Mouse (Mus musculus): ENCODE data around the gene Kcnip4. TPM values are rescaled to one million over a fixed set of nuclear protein-coding genes. Genes with fewer than 3 reads are reported as not detected.

Kcnip4 gene
- polyA plus RNA-seq, 1 experiment from 2014 or later, result 0.38 TPM

GRCm38 (mm10) chr5:48483112-48483511, 1041.6 kb downstream of the Kcnip4 start:
- ATAC-seq (replicated peaks; ENCODE audit: low FRiP score) (no peak), DNase-seq (ENCODE audit: low spot score) (no peak)
- no peaks in the 10 kb centered on the region for H3K9me3 ChIP-seq (ENCODE audit: control insufficient read depth, low read length)
- no peaks in the 10 kb centered on the region for H3K4me1 ChIP-seq (replicated peaks; ENCODE audit: control insufficient read depth, insufficient read depth, low read length)
- no peak overlapping the region for H3K9ac ChIP-seq (ENCODE audit: low read depth, low read length)
- no peak overlapping the region for H3K4me3 ChIP-seq (ENCODE audit: low read depth, low read length)
- no peak overlapping the region for H3K27ac ChIP-seq (ENCODE audit: low read depth, low read length)
- H3K27me3 ChIP-seq (replicated peaks; ENCODE audit: control insufficient read depth, insufficient read depth, low read length), result no peaks in the 10 kb centered on the region
- H3K36me3 ChIP-seq (ENCODE audit: control insufficient read depth, insufficient read depth, low read length), result no peaks in the 10 kb centered on the region
- no peak overlapping the region for H3K4me2 ChIP-seq
- 81% methylated on average over 2 of the region's 2 CpGs for WGBS

GRCm38 (mm10) chr5:48460221-48460620, 1064.5 kb downstream of the Kcnip4 start:
- Histone ChIP-seq H3K27me3 (replicated peaks; ENCODE audit: control insufficient read depth, insufficient read depth, low read length) (no peaks in the 10 kb centered on the region), H3K9me3 (ENCODE audit: control insufficient read depth, low read length) (no peaks in the 10 kb centered on the region), H3K27ac (ENCODE audit: low read depth, low read length) (no peak overlapping the region), H3K4me1 (replicated peaks; ENCODE audit: control insufficient read depth, insufficient read depth, low read length) (no peaks in the 10 kb centered on the region), H3K36me3 (ENCODE audit: control insufficient read depth, insufficient read depth, low read length) (no peaks in the 10 kb centered on the region), H3K9ac (ENCODE audit: low read depth, low read length) (no peak overlapping the region), H3K4me2 (no peak overlapping the region), H3K4me3 (ENCODE audit: low read depth, low read length) (no peak overlapping the region)
- WGBS, result 59% methylated on average over 2 of the region's 2 CpGs
- DNase-seq (ENCODE audit: low spot score) (no peak), ATAC-seq (replicated peaks; ENCODE audit: low FRiP score) (no peak)

- DNase-seq (ENCODE audit: low spot score) (no peak), ATAC-seq (replicated peaks; ENCODE audit: low FRiP score) (no peak)
- no peak overlapping the region for H3K27ac ChIP-seq (ENCODE audit: low read depth, low read length)
- 54% methylated on average over 1 of the region's 1 CpGs for WGBS
- H3K27me3 ChIP-seq (replicated peaks; ENCODE audit: control insufficient read depth, insufficient read depth, low read length), result no peaks in the 10 kb centered on the region
- H3K4me1 ChIP-seq (replicated peaks; ENCODE audit: control insufficient read depth, insufficient read depth, low read length), result no peaks in the 10 kb centered on the region
- H3K4me2 ChIP-seq, result no peak overlapping the region
- no peak overlapping the region for H3K4me3 ChIP-seq (ENCODE audit: low read depth, low read length)
- H3K9ac ChIP-seq (ENCODE audit: low read depth, low read length), result no peak overlapping the region
- H3K9me3 ChIP-seq (ENCODE audit: control insufficient read depth, low read length), result no peaks in the 10 kb centered on the region
- no peaks in the 10 kb centered on the region for H3K36me3 ChIP-seq (ENCODE audit: control insufficient read depth, insufficient read depth, low read length)
These were observed 1075.8 kb downstream of the Kcnip4 start for GRCm38 (mm10) chr5:48448888-48449287.

GRCm38 (mm10) chr5:48430459-48430858, 1094.2 kb downstream of the Kcnip4 start:
- Histone ChIP-seq H3K27me3 (replicated peaks; ENCODE audit: control insufficient read depth, insufficient read depth, low read length) (no peaks in the 10 kb centered on the region), H3K27ac (ENCODE audit: low read depth, low read length) (no peak overlapping the region), H3K9ac (ENCODE audit: low read depth, low read length) (no peak overlapping the region), H3K4me2 (no peak overlapping the region), H3K9me3 (ENCODE audit: control insufficient read depth, low read length) (no peaks in the 10 kb centered on the region), H3K4me3 (ENCODE audit: low read depth, low read length) (no peak overlapping the region), H3K4me1 (replicated peaks; ENCODE audit: control insufficient read depth, insufficient read depth, low read length) (no peaks in the 10 kb centered on the region), H3K36me3 (ENCODE audit: control insufficient read depth, insufficient read depth, low read length) (no peaks in the 10 kb centered on the region)
- ATAC-seq (replicated peaks; ENCODE audit: low FRiP score), result no peak
- DNase-seq (ENCODE audit: low spot score), result no peak

- H3K4me2 ChIP-seq, result no peak overlapping the region
- H3K27ac ChIP-seq (ENCODE audit: low read depth, low read length), result no peak overlapping the region
- no peak overlapping the region for H3K9ac ChIP-seq (ENCODE audit: low read depth, low read length)
- 76% methylated on average over 1 of the region's 1 CpGs for WGBS
- H3K27me3 ChIP-seq (replicated peaks; ENCODE audit: control insufficient read depth, insufficient read depth, low read length), result no peaks in the 10 kb centered on the region
- no peaks in the 10 kb centered on the region for H3K9me3 ChIP-seq (ENCODE audit: control insufficient read depth, low read length)
- ATAC-seq (replicated peaks; ENCODE audit: low FRiP score) (no peak), DNase-seq (ENCODE audit: low spot score) (no peak)
- H3K4me1 ChIP-seq (replicated peaks; ENCODE audit: control insufficient read depth, insufficient read depth, low read length), result no peaks in the 10 kb centered on the region
- H3K36me3 ChIP-seq (ENCODE audit: control insufficient read depth, insufficient read depth, low read length), result no peaks in the 10 kb centered on the region
- H3K4me3 ChIP-seq (ENCODE audit: low read depth, low read length), result no peak overlapping the region
These were observed 1102.8 kb downstream of the Kcnip4 start for GRCm38 (mm10) chr5:48421957-48422356.

- H3K4me1 ChIP-seq (replicated peaks; ENCODE audit: control insufficient read depth, insufficient read depth, low read length), result no peaks in the 10 kb centered on the region
- H3K27ac ChIP-seq (ENCODE audit: low read depth, low read length), result no peak overlapping the region
- no peaks in the 10 kb centered on the region for H3K9me3 ChIP-seq (ENCODE audit: control insufficient read depth, low read length)
- H3K36me3 ChIP-seq (ENCODE audit: control insufficient read depth, insufficient read depth, low read length), result no peaks in the 10 kb centered on the region
- DNase-seq (ENCODE audit: low spot score) (no peak), ATAC-seq (replicated peaks; ENCODE audit: low FRiP score) (no peak)
- no peak overlapping the region for H3K4me2 ChIP-seq
- no peak overlapping the region for H3K4me3 ChIP-seq (ENCODE audit: low read depth, low read length)
- WGBS, result 95% methylated on average over 2 of the region's 2 CpGs
- no peak overlapping the region for H3K9ac ChIP-seq (ENCODE audit: low read depth, low read length)
- H3K27me3 ChIP-seq (replicated peaks; ENCODE audit: control insufficient read depth, insufficient read depth, low read length), result no peaks in the 10 kb centered on the region
These were observed 1105.0 kb downstream of the Kcnip4 start for GRCm38 (mm10) chr5:48419741-48420140.

- no peak overlapping the region for H3K9ac ChIP-seq (ENCODE audit: low read depth, low read length)
- H3K4me2 ChIP-seq, result no peak overlapping the region
- H3K27me3 ChIP-seq (replicated peaks; ENCODE audit: control insufficient read depth, insufficient read depth, low read length), result no peaks in the 10 kb centered on the region
- H3K4me3 ChIP-seq (ENCODE audit: low read depth, low read length), result no peak overlapping the region
- 87% methylated on average over 4 of the region's 4 CpGs for WGBS
- no peaks in the 10 kb centered on the region; the same call in 1 of the 2 replicates for H3K4me1 ChIP-seq (replicated peaks; ENCODE audit: control insufficient read depth, insufficient read depth, low read length)
- no peak for DNase-seq (ENCODE audit: low spot score)
- H3K9me3 ChIP-seq (ENCODE audit: control insufficient read depth, low read length), result no peaks in the 10 kb centered on the region
- no peak overlapping the region for H3K27ac ChIP-seq (ENCODE audit: low read depth, low read length)
- H3K36me3 ChIP-seq (ENCODE audit: control insufficient read depth, insufficient read depth, low read length), result no peaks in the 10 kb centered on the region
- ATAC-seq (replicated peaks; ENCODE audit: low FRiP score), result no peak
These were observed 1112.4 kb downstream of the Kcnip4 start for GRCm38 (mm10) chr5:48412261-48412660.

GRCm38 (mm10) chr5:48411462-48411861, 1113.2 kb downstream of the Kcnip4 start:
- Histone ChIP-seq H3K4me2 (no peak overlapping the region), H3K9me3 (ENCODE audit: control insufficient read depth, low read length) (no peaks in the 10 kb centered on the region), H3K27ac (ENCODE audit: low read depth, low read length) (no peak overlapping the region), H3K4me3 (ENCODE audit: low read depth, low read length) (no peak overlapping the region), H3K9ac (ENCODE audit: low read depth, low read length) (no peak overlapping the region), H3K4me1 (replicated peaks; ENCODE audit: control insufficient read depth, insufficient read depth, low read length) (no peaks in the 10 kb centered on the region; the same call in 1 of the 2 replicates), H3K27me3 (replicated peaks; ENCODE audit: control insufficient read depth, insufficient read depth, low read length) (no peaks in the 10 kb centered on the region), H3K36me3 (ENCODE audit: control insufficient read depth, insufficient read depth, low read length) (no peaks in the 10 kb centered on the region)
- 79% methylated on average over 4 of the region's 4 CpGs for WGBS
- DNase-seq (ENCODE audit: low spot score) (no peak), ATAC-seq (replicated peaks; ENCODE audit: low FRiP score) (no peak)

- H3K4me3 ChIP-seq (ENCODE audit: low read depth, low read length), result no peak overlapping the region
- no peak overlapping the region for H3K9ac ChIP-seq (ENCODE audit: low read depth, low read length)
- ATAC-seq (replicated peaks; ENCODE audit: low FRiP score) (no peak), DNase-seq (ENCODE audit: low spot score) (no peak)
- H3K4me1 ChIP-seq (replicated peaks; ENCODE audit: control insufficient read depth, insufficient read depth, low read length), result no peaks in the 10 kb centered on the region; the same call in 1 of the 2 replicates
- no peaks in the 10 kb centered on the region for H3K27me3 ChIP-seq (replicated peaks; ENCODE audit: control insufficient read depth, insufficient read depth, low read length)
- 83% methylated on average over 5 of the region's 5 CpGs for WGBS
- H3K9me3 ChIP-seq (ENCODE audit: control insufficient read depth, low read length), result no peaks in the 10 kb centered on the region
- no peak overlapping the region for H3K27ac ChIP-seq (ENCODE audit: low read depth, low read length)
- H3K36me3 ChIP-seq (ENCODE audit: control insufficient read depth, insufficient read depth, low read length), result no peaks in the 10 kb centered on the region
- no peak overlapping the region for H3K4me2 ChIP-seq
These were observed 1114.4 kb downstream of the Kcnip4 start for GRCm38 (mm10) chr5:48410348-48410747.

All from liver, embryonic 11.5 days (tissue).